Mouse (Mus musculus): Measurements from ENCODE around the gene Gm45753. TPM values are rescaled to one million over a fixed set of nuclear protein-coding genes. Genes with fewer than 3 reads are reported as not detected.

Gm45753 gene
- polyA plus RNA-seq, 1 experiment: not detected

GRCm38 (mm10) chr8:45255040-45255439 is 53.2 kb downstream of the Gm45753 start:
- no peak for TF ChIP-seq FLI1 (IDR thresholded peaks at IDR 0.05; ENCODE audit: low read length)
- TF ChIP-seq GATA1 (IDR thresholded peaks at IDR 0.05; ENCODE audit: borderline replicate concordance, low read length): no peak
- no peak overlapping the region for H3K4me3 ChIP-seq (replicated peaks)
- no peaks in the 10 kb centered on the region for H3K4me1 ChIP-seq
- peaks cover 11% of the 10 kb centered on the region; the same call in 1 of the 2 replicates for H3K9me3 ChIP-seq
- no peaks in the 10 kb centered on the region for H3K27me3 ChIP-seq (replicated peaks)
- H3K36me3 ChIP-seq (replicated peaks; ENCODE audit: low read length): no peaks in the 10 kb centered on the region

- peaks cover 13% of the 10 kb centered on the region for H3K9me3 ChIP-seq
- TF ChIP-seq FLI1 (IDR thresholded peaks at IDR 0.05; ENCODE audit: low read length) (no peak), GATA1 (IDR thresholded peaks at IDR 0.05; ENCODE audit: borderline replicate concordance, low read length) (no peak)
- H3K4me3 ChIP-seq (replicated peaks): no peak overlapping the region
- H3K27me3 ChIP-seq (replicated peaks): no peaks in the 10 kb centered on the region
- no peaks in the 10 kb centered on the region for H3K4me1 ChIP-seq
- no peaks in the 10 kb centered on the region for H3K36me3 ChIP-seq (replicated peaks; ENCODE audit: low read length)
Measured at GRCm38 (mm10) chr8:45254194-45254842, 53.9 kb downstream of the Gm45753 start.

GRCm38 (mm10) chr8:45253586-45253985 is 54.7 kb downstream of the Gm45753 start:
- Histone ChIP-seq H3K4me3 (replicated peaks) (no peak overlapping the region), H3K27me3 (replicated peaks) (no peaks in the 10 kb centered on the region), H3K4me1 (no peaks in the 10 kb centered on the region), H3K36me3 (replicated peaks; ENCODE audit: low read length) (no peaks in the 10 kb centered on the region), H3K9me3 (peaks cover 16% of the 10 kb centered on the region)
- TF ChIP-seq GATA1 (IDR thresholded peaks at IDR 0.05; ENCODE audit: borderline replicate concordance, low read length) (no peak), FLI1 (IDR thresholded peaks at IDR 0.05; ENCODE audit: low read length) (no peak)

GRCm38 (mm10) chr8:45253111-45253510 is 55.2 kb downstream of the Gm45753 start:
- peaks cover 19% of the 10 kb centered on the region for H3K9me3 ChIP-seq
- no peak for TF ChIP-seq FLI1 (IDR thresholded peaks at IDR 0.05; ENCODE audit: low read length)
- no peak for TF ChIP-seq GATA1 (IDR thresholded peaks at IDR 0.05; ENCODE audit: borderline replicate concordance, low read length)
- no peak overlapping the region for H3K4me3 ChIP-seq (replicated peaks)
- H3K4me1 ChIP-seq: no peaks in the 10 kb centered on the region
- H3K27me3 ChIP-seq (replicated peaks): no peaks in the 10 kb centered on the region
- H3K36me3 ChIP-seq (replicated peaks; ENCODE audit: low read length): no peaks in the 10 kb centered on the region

- H3K4me3 ChIP-seq (replicated peaks): no peak overlapping the region
Measured at GRCm38 (mm10) chr8:45246307-45246706, 62.0 kb downstream of the Gm45753 start.

GRCm38 (mm10) chr8:45239363-45239762 is 68.9 kb downstream of the Gm45753 start:
- Histone ChIP-seq H3K4me3 (replicated peaks) (no peak overlapping the region), H3K4me1 (no peaks in the 10 kb centered on the region), H3K9me3 (0 out of 2 replicates have a peak, but pooled peaks cover 3% of the 10 kb centered on the region), H3K27me3 (replicated peaks) (no peaks in the 10 kb centered on the region), H3K36me3 (replicated peaks; ENCODE audit: low read length) (no peaks in the 10 kb centered on the region)
- TF ChIP-seq GATA1 (IDR thresholded peaks at IDR 0.05; ENCODE audit: borderline replicate concordance, low read length) (no peak), FLI1 (IDR thresholded peaks at IDR 0.05; ENCODE audit: low read length) (no peak)

More at GRCm38 (mm10) chr8:45246307-45246706, 62.0 kb downstream of the Gm45753 start:
- no peaks in the 10 kb centered on the region for H3K36me3 ChIP-seq (replicated peaks; ENCODE audit: low read length)
- TF ChIP-seq GATA1 (IDR thresholded peaks at IDR 0.05; ENCODE audit: borderline replicate concordance, low read length): no peak
- no peaks in the 10 kb centered on the region for H3K27me3 ChIP-seq (replicated peaks)
- no peaks in the 10 kb centered on the region for H3K4me1 ChIP-seq
- H3K9me3 ChIP-seq: peaks cover 14% of the 10 kb centered on the region

GRCm38 (mm10) chr8:45238282-45238681 is 70.0 kb downstream of the Gm45753 start:
- no peaks in the 10 kb centered on the region for H3K4me1 ChIP-seq
- 0 out of 2 replicates have a peak, but pooled peaks cover 2% of the 10 kb centered on the region for H3K9me3 ChIP-seq
- no peaks in the 10 kb centered on the region for H3K36me3 ChIP-seq (replicated peaks; ENCODE audit: low read length)
- no peaks in the 10 kb centered on the region for H3K27me3 ChIP-seq (replicated peaks)
- no peak for TF ChIP-seq FLI1 (IDR thresholded peaks at IDR 0.05; ENCODE audit: low read length)
- TF ChIP-seq GATA1 (IDR thresholded peaks at IDR 0.05; ENCODE audit: borderline replicate concordance, low read length): no peak
- H3K4me3 ChIP-seq (replicated peaks): no peak overlapping the region

GRCm38 (mm10) chr8:45236164-45236912 is 71.9 kb downstream of the Gm45753 start:
- Histone ChIP-seq H3K4me1 (no peaks in the 10 kb centered on the region), H3K4me3 (replicated peaks) (no peak overlapping the region)
- no peak for TF ChIP-seq FLI1 (IDR thresholded peaks at IDR 0.05; ENCODE audit: low read length)
- TF ChIP-seq GATA1 (IDR thresholded peaks at IDR 0.05; ENCODE audit: borderline replicate concordance, low read length): no peak

GRCm38 (mm10) chr8:45235228-45235627 is 73.0 kb downstream of the Gm45753 start:
- Histone ChIP-seq H3K9me3 (no peaks in the 10 kb centered on the region), H3K27me3 (replicated peaks) (no peaks in the 10 kb centered on the region), H3K36me3 (replicated peaks; ENCODE audit: low read length) (no peaks in the 10 kb centered on the region), H3K4me1 (no peaks in the 10 kb centered on the region), H3K4me3 (replicated peaks) (no peak overlapping the region)
- TF ChIP-seq GATA1 (IDR thresholded peaks at IDR 0.05; ENCODE audit: borderline replicate concordance, low read length): no peak
- no peak for TF ChIP-seq FLI1 (IDR thresholded peaks at IDR 0.05; ENCODE audit: low read length)

More at GRCm38 (mm10) chr8:45236164-45236912, 71.9 kb downstream of the Gm45753 start:
- H3K9me3 ChIP-seq: no peaks in the 10 kb centered on the region
- no peaks in the 10 kb centered on the region for H3K27me3 ChIP-seq (replicated peaks)
- no peaks in the 10 kb centered on the region for H3K36me3 ChIP-seq (replicated peaks; ENCODE audit: low read length)

GRCm38 (mm10) chr8:45233256-45233655 is 75.0 kb downstream of the Gm45753 start:
- H3K4me1 ChIP-seq: no peaks in the 10 kb centered on the region
- H3K9me3 ChIP-seq: no peaks in the 10 kb centered on the region
- no peaks in the 10 kb centered on the region for H3K36me3 ChIP-seq (replicated peaks; ENCODE audit: low read length)
- TF ChIP-seq FLI1 (IDR thresholded peaks at IDR 0.05; ENCODE audit: low read length): no peak
- no peak for TF ChIP-seq GATA1 (IDR thresholded peaks at IDR 0.05; ENCODE audit: borderline replicate concordance, low read length)
- H3K27me3 ChIP-seq (replicated peaks): no peaks in the 10 kb centered on the region
- no peak overlapping the region for H3K4me3 ChIP-seq (replicated peaks)

Other genes starting within 250 kb of the Gm45753 start
- not detected in 2 replicates for gene Mtnr1a, start 239.3 kb downstream of the Gm45753 start, polyA plus RNA-seq (2012; ENCODE audit: insufficient read depth, low replicate concordance)
- gene F11, start 46.4 kb downstream of the Gm45753 start, polyA plus RNA-seq (2012; ENCODE audit: insufficient read depth, low replicate concordance): not detected in 2 replicates
- gene Klkb1, start 13.6 kb downstream of the Gm45753 start, polyA plus RNA-seq (2012; ENCODE audit: insufficient read depth, low replicate concordance): not detected in 2 replicates
- gene Cyp4v3, start 24.8 kb upstream of the Gm45753 start, polyA plus RNA-seq (2012; ENCODE audit: insufficient read depth, low replicate concordance): 0.54 TPM in 1 of 2 replicates, not detected in the other
- not detected in 2 replicates for gene Fam149a, start 73.8 kb upstream of the Gm45753 start, polyA plus RNA-seq (2012; ENCODE audit: insufficient read depth, low replicate concordance)
- not detected in 2 replicates for gene Tlr3, start 102.6 kb upstream of the Gm45753 start, polyA plus RNA-seq (2012; ENCODE audit: insufficient read depth, low replicate concordance)
- 2.2 TPM in 1 of 2 replicates, not detected in the other for gene Sorbs2, start 199.3 kb upstream of the Gm45753 start, polyA plus RNA-seq (2012; ENCODE audit: insufficient read depth, low replicate concordance)

Measured in megakaryocyte, embryonic 14.5 days (primary cell).